Mouse (Mus musculus) lung, postnatal 4 days (tissue): ENCODE results near the gene Sult4a1.
"Not testable (repeated sequence)": the region's sequence is repeated elsewhere in the genome, so short reads cannot be mapped to it uniquely, and the experiment has no call there.

Experiments
- DNase-seq, 2 experiments: peaks; one replicate each; pipeline ENCODE4 v3.0.0; 2021

The Sult4a1 gene

DNA sequence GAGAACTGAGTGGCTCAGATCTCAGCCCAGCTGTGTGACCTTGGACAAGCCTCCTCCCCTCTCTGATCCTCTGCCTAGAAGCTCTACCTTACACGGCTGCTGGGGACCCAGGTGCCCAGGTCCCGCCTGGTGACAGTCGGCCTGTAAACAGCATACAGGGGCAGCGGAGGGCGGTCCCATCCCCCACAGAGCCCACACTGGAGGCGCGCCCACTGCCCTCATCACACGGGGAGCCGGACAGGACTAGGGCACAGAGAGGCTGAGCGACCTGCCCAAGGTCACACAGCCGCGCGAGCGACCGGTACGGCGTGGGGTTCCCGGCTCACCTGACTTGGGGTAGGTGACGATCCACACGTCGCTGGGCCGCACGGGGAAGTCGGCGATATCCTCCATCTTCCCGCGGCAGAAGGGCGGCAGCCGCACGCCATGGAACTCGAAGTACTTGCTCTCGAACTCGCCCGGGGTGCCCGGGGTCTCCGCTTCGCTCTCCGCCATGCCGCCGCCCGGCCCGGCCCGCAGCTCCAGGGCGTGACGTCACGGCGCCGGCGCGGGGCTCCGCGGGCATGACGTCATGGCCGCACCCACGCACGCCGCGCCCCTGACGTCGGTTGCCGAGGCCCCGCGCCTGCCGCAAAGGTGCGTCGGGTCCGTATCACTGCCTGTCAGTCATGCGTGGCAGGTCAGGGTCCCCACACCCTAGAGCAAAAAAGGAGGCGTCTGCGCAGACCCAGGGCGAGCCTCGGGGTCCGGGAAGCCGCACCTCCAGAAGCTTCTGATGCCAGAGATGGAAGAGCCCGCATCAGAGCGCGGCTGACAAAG is at the start of gene Sult4a1:
Sult4a1 (minus strand) TSS at position 650 of the 819 bp plus-strand sequence.
- no peak for DNase-seq

DNA sequence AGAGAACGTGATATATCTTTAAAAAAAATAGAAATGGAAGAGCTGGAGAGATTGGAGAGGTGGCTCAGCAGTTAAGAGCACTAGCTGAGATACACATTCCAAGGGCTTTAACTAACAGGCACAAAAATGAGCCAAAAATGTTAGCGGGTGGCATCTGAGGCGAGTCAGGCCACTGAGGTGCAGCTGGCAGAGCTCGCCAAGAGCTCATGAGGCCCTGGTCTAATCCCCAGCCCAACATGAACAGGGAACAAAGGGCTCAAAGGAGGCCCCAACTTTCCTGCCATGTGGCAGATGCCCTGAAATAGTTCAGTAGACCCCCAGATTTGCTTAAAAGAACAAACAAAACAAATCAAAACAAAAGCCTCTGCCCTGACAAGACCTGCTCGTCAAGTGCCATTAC is 35.4 kb upstream of the Sult4a1 start:
- DNase-seq, result no peak

DNA sequence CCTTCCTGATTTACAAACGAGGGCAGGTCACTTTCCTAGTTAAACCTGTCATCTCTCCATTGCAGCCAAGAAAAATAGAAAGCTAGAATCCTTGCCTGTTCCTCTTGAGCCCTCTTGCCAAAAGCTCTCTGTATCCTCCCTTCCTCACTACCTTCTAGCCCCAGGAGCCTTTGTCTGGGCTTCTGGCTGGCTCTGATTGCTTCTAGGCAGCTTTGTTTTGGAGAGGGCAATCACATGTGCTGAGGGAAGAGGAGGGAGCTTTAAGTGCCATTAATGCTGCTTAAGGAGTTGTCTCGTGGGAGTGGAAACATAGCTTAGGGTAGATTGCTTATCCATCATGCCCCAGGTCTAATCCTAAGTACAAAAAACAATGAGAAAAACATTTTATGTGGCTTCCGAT is 34.6 kb upstream of the Sult4a1 start:
- no peak for DNase-seq

DNA sequence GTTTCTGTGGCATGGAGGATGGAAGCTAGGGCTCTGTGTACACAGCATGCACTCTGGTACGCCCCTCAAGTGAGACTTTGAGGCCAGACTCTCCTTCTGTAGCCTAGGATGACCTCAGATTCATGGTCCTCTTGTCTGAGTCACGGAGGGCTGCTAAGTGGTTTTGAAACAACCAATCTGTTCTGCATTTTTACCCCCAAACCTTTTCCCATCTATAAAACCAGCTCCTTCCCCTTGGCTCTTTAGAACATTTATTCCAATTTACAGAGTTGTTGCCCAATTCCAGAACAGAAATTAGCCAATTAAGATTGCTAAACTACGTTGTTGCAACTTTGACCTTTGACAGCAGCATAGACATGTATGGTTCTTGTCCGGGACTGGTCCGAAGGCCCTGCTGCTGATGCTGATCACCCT is 34.0 kb upstream of the Sult4a1 start:
- DNase-seq, result no peak

DNA sequence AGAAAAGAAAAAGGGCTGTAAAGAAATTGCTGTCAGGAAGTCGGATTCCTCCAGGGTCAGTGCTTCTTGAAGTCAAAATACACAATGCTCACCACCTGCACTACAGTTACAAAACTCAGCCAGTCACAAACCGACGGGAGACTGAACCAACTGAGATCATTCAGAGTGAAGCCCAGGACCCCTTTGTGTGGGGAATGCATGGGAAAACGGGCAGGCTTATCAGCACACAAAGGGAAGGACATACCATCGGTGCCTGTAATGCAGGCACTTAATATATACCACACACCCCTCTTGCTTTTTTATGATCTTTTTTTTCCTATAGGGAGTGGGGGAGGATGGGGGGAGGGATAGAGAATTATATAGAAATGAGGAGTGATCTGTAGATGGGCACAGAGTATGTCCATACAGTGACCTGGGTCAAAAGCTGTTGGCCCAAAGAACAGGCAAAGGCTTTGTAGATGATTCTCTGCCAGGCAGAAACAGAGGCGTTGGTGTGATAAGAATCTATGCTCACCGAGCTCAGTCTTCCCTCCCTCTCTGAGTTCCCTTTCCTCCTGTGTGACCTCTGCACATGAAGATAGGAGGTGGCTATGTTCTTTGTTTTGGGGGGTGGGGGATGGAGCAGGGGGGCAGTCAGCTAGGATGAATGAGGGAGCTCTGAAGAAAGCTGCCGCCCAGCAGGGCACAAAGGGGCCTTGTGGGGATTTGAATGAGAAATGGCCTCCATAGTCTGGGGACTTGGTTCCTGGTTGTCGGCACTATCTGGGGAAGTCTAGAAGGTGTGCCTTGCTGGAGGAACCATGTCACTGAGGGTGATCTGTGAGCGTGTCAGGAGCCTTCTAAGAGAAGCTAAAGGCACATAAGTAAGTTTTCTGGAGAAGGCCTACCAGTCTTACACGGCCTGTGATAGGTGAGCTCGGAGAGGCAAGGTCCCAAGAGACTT is 31.2 kb upstream of the Sult4a1 start:
- no peak for DNase-seq

DNA sequence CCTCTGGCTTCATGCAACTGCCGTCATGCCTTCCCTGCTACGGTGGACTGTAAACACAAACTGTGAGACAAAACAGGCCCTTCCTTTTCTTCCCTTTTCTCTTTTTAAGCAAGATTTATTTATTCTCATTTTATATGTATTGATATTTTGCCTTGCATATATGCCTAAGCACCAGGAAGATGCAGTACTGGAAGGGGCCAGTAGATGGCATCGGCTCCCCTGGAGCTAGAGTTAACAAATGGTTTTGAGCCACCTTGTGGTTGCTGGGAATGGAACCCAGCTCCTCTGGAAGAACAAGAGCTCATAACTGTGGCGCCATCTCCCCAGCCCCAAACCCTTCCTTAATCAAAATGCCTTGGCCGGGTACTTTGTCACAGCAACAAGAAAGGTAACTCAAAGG is 29.9 kb upstream of the Sult4a1 start:
- DNase-seq, result peak in 1 of 2 experiments; percentile 16

DNA sequence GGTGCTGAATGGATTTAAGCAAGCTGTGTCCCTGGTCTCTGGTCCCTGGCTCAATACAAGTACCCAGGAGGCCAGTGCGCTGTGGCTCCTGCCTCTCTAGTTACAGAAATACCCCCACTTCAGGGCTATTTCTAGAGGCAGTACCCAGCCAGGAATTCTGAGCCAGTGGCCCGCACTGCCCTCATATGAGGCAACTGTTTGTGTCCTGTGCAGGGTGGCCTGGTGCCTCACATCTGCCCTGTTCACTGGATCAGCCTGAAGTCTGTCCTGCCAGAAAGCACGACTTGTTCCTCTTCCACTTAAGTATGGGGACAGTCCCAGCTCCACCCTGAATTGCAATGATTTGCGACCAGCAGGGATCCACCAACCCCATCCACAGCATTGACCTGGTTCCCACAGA is 27.9 kb upstream of the Sult4a1 start:
- DNase-seq, result no peak

DNA sequence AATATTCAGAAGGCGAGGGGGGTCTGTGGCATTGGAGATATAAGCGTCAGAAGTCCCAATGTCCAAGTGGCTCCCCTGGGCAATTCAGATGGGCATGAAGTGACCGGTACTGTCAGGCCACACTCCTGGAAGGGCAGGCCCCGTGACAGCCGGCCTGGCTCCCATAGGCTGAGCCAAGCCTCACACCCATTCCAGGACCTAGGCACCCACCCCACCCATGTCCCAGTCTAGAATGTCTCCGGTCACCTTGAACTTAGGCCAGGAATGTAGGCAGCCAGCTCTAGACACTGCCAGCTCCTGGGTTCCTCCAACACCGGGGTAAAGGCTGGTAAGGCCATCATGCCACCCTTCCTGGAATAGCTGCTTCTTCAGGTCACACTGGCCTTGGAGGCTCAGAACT is 26.4 kb upstream of the Sult4a1 start:
- no peak for DNase-seq

DNA sequence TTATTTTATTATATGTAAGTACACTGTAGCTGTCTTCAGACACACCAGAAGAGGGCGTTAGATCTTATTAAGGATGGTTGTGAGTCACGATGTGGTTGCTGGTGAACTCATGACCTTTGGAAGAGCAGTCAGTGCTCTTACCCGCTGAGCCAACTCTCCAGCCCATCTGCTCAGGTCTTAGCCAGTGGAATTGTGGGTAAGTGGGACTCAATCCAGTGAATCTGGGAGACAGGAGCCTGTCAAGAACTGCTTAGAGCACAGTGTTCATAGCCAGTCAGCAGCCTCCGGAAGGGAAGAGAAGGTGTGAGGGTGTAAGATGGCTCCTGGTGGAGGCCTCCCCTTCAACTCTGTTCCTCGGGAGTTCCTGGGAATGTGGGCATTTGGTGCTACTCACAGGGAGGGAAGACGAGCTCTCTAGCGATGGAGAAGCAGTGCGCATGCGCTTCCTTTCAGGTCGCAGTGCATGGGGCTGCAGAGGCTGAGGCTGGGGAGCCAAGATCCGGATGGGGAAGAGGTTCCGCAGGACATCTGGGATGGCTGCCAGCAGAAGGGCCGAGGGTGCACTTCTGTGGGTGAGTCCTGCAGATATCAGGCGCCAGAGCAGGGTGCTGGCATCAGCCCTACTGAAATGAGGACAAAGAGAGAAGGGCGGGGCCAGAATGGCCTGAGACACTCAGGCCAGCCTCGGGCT is 25.7 kb upstream of the Sult4a1 start:
- DNase-seq, result peak; percentile 59 to 79

DNA sequence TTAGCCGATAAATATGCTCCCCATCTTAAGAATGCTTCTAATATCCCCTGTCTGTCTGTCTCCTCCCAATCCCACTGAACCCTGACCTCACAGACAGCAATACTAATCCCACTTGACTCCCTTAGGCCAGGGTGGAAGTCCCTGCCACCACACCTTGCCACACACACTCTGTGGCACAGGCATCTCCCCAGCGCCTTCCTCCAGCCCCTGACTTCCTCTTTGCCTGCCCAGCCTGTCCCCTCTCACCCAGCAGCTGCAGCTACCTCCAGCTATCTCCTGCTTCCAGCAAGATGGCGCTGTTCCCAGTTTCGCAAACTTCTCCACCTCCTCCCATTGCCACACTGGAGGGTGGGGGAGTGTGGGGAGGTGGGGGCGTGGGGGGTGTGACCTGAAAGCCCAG is 21.3 kb upstream of the Sult4a1 start:
- DNase-seq, result peak in 1 of 2 experiments; percentile 19

DNA sequence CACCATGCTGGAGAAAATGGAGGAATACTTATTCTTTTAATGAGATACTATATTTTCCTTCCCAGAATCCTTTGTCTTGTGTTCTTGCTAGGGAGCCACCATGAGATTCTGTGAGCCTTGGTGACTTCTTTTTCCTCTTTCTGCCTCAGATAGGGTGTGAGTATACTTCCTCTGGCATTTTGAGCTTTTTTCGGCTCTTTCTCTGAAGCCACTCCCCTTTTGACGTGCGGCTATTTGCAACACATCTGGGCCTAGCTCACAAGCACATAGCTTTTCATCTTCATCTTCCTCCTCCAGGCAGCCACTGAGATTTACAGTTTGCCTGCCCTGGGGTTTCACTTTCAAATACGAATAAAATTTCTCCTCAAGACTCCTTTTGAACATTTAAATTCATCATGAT is 20.9 kb upstream of the Sult4a1 start:
- DNase-seq, result no peak

DNA sequence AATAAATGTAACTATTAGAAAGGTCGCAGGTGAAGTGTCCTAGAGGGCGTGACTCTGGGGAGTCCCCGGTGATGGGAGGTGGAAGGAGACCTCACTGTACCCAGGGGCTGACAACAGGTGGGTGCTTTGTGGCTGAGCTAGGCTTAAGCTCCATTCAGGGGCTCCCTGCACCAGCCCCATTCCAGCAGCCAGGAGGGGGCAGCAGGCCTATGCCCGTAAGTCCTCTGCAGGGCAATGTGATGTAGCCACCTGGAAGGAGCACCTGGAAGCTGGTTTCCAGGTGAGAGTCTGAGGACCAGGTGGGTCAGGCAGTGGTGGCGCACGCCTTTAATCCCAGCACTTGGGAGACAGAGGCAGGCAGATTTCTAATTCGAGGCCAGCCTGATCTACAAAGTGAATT is 18.5 kb upstream of the Sult4a1 start:
- DNase-seq, result no peak

DNA sequence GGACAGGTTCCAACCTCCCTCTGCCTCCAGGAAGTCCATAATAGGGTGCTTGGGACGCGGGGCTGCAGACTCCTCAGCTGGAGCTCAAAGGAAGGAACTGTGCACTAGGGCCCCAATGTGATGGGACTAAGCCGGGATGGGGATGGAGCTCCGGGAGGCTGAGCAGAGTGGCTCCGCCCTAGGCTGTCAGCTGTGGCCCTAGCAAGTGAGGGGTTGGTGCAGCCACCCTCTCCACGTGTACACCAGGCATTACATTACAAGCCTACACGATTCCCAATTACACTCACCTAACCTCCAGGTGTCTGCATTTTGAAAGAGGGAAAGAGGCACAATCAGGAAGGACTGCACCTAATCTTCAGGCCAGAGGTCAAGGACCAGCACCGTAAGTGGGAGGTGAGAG is 17.5 kb upstream of the Sult4a1 start, which contains the start of gene Pnpla5:
Pnpla5 (minus strand) TSS at position 101 of the 400 bp plus-strand sequence.
- DNase-seq, result no peak

DNA sequence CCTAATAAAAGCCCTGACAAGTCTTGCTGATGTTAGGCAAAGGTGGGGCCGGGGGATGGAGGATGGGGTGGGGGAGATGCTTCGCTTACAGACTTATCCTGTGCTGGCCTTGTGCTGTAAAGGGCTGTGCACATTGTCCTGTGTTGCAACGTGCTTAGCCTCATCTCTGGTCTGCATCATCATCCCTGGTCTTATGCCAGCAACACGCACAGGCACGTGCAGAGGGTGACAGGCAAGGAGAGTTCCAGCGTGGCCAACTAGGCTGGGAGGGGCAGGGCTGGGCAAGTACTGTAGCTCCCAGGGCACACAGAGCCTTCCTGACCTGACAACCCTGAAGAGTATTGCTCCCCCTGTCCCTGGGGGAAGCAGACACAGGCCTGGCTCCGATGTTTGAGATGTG is 15.5 kb upstream of the Sult4a1 start:
- no peak for DNase-seq

DNA sequence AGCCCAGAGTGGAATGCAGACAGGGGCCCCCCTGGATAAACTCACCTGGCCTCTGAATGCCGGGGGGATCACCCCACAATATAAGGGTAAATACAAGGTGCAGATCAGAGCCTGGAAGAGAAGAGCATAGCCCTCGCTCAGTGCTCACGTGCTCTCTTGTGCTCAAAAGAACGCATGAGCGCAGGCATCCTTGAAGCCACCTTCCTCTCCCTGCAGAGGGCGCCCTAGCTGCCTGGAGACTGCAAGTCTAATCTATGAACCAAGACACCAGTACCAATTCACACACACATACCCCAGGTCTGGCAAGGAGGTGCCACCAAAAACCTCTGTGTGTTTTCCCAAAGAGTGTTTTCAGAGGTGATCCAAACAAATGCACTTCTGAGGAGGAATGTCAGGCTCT is 15.1 kb upstream of the Sult4a1 start:
- no peak for DNase-seq

DNA sequence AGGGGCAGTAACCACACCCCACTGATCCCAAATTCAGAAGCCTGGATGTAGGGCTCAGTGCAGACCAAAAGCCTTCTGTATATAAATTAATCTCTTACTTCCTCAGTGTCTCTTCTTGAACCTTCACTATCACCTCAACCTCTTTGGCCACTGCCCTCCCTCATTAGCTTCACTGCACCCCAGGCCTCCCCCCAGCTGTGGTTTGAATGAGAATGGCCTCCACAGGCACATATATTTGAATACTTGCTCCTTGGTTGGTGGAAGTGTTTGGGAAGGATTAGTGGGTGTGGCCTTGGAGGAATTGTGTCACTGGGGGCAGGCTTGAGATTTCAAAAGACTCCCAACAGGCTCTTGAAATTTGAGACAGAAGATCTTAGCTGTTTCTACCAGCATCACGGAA is 10.9 kb upstream of the Sult4a1 start:
- no peak for DNase-seq

DNA sequence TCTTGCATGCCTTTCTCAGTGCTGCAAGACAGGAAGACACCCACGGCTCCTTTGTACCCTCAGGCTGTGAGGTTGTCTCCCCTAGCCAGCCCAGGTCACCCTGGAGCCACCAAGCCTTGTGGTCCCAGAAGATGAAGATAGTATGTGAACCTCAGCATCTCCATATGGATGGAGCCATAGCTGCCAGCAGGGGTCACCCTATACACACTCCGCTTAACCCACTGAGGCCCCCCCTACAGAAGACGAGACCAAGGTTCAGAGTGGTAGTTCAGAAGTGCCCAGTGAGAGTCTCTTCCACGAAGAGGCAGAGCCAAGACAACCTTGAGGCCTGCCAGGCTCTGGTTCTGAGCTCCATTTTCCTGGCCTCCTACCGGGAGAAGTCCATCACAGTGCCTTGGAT is 10.2 kb upstream of the Sult4a1 start:
- DNase-seq, result no peak

DNA sequence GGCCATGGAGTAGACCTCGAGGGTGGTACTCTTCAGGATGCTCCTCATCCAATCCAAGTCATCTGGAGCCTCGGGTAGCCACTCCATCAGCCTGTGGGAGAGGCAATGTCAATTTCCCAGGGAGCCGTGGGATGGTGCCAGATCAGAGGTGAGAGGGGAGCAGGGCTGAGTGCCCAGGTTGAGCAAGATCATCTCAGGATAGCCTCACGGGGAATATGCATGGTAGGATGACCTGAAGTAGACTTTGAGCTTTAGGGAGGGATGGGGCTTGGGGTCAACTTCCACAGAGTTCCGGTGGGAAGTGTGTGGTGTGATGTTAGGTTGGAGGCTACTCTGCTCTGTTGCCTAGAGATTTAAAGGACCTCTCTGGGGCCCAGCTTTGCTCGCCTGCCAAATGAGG is 8.3 kb upstream of the Sult4a1 start:
- no peak for DNase-seq

DNA sequence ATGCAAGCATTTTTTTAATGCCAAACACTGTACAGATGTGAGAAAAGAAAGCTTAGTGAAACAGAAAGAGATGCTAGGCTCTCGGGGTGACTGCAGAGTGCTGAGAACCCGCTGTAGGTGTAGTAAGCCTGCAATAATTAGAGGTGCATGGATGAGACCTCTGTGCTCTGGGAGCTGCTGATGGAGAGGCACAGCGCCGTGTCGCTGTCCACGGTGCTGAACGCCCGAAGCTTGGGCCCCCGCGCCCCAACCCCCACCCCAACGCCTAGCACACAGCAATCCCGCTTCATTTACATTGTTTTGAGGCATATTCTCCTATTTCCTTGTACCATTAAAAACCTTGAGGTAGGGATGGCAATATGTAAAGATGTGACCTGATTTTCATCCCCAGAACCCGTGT is 3.3 kb upstream of the Sult4a1 start:
- peak in 1 of 2 experiments; percentile 30 for DNase-seq

DNA sequence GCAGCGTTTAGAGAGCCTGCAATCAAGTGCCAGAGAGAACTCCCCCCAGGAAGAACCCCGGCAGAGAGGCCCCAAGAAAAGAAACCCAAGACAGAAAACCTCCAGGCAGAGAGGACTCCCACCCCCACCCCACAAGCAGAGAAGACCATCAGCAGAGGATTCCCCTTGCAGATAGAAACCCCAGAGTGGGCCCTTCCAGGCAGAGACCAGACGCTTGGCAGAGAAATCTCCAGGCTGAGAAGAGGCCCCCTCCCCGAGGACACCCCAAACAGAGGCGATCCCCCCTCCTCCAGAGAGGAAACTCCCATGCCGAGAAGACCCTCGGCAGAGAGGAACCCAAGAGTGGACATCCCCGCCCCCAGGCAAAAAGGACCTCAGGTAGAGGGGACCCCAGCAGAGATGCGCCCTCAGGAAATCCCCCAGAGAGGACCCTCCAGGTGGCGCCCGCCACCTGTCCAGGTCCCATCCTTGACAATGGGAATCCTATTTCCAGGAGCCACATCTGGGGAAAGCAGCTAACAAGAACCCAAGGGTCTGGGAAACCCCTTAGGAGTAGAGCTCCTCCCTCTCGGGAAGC is 458 bp upstream of the Sult4a1 start:
- no peak for DNase-seq

DNA sequence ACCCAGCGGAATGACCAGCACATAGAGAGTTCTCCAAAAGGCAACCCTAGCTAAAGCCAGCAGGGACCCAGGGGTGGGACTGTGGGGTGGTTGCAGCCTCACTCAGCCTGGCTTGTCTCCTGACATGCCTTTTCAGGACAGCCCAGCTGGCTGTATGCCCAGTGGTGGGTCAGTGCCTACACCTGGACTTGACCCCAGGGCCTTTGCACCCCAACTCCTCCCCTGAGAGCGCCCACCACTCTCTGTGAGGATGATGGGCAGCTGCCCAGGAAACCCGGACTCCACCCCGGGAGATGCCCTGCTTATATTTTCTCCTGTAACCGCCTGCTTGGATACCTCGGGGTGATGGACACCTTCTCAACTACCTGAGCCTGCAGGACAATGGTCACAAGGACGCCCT is 928 bp downstream of the Sult4a1 start:
- no peak for DNase-seq

DNA sequence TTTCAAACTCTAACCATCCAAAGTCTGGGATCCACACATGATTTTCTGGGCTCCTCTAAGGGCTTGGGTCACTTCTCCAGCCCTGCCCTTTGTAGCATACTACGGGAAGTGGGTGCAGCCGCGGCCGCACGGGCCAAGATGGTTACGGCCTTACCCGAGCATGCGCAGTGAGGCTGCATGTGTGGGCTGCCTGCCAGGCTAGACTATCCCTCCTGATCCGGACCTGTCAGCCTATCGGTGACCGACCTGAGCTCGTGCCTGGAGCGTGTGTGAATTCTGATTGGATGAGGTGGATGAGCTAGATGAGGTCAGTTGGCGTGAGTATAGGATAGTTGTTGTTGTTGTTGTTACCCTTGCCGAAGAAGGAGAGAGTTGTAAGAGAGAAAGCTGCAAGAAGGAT is 8.0 kb downstream of the Sult4a1 start:
- not testable (repeated sequence) for DNase-seq

DNA sequence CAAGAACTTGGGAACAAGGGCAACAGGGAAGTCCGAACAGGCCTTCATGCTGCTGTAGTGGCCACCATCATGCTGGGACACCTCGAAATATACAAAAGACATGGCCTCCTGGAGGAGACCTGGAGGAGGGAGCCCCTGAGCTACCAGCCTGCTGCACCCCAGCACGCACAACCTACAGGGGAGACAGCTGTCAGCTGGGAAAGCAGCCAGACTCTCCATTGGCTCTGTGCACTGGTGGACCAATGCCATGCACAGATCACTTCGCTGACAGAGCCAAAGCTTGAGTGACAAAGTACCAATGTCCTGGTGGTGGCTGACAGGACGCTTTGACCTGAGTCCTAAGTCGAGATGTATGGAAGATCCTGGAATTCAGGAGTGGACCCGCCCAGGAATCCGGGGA is 9.5 kb downstream of the Sult4a1 start:
- DNase-seq, result peak in 1 of 2 experiments; percentile 8
